12 mouse cellular contexts compared by ENCODE assay signal in genomic region chr14:55323897-55324296, GRCm38 (mm10).
"Had no signal": no experiment of that assay in that cellular context is flagged by ENCODE, and none has a peak within 500 bp of the region (broad histone marks: within the 10 kb centered on the region; RNA-seq: fewer than 3 reads in every experiment).

No protein-coding gene starts in this region.

- H3K27ac ChIP-seq: hindbrain, postnatal 0 days; limb, embryonic 15.5 days; midbrain, embryonic 10.5 days; midbrain, embryonic 15.5 days; neural tube, embryonic 13.5 days had no signal

- H3K4me1 ChIP-seq: limb, embryonic 15.5 days; midbrain, embryonic 10.5 days; midbrain, embryonic 15.5 days; neural tube, embryonic 13.5 days had no signal

- ATAC-seq: hindbrain, postnatal 0 days; midbrain, embryonic 15.5 days had no signal

- H3K9me3 ChIP-seq: limb, embryonic 15.5 days; midbrain, embryonic 10.5 days; midbrain, embryonic 15.5 days; neural tube, embryonic 13.5 days had no signal

- H3K4me3 ChIP-seq: limb, embryonic 15.5 days; midbrain, embryonic 10.5 days; midbrain, embryonic 15.5 days; neural tube, embryonic 13.5 days had no signal

- H3K36me3 ChIP-seq: limb, embryonic 15.5 days; midbrain, embryonic 10.5 days; midbrain, embryonic 15.5 days; neural tube, embryonic 13.5 days had no signal

- H3K9ac ChIP-seq: limb, embryonic 15.5 days; lung, embryonic 14.5 days; midbrain, embryonic 15.5 days; neural tube, embryonic 13.5 days had no signal

- H3K4me2 ChIP-seq: limb, embryonic 15.5 days; lung, embryonic 14.5 days; midbrain, embryonic 15.5 days; neural tube, embryonic 13.5 days had no signal

- DNase-seq: kidney, adult 18-20 months; kidney, postnatal 14 days; lung, embryonic 14.5 days; lung, postnatal 10 days; lung, postnatal 4 days; retina, postnatal 1 day; thymus, postnatal 4 days had no signal

- H3K27me3 ChIP-seq: limb, embryonic 15.5 days; midbrain, embryonic 15.5 days; neural tube, embryonic 13.5 days had no signal
